Mouse (Mus musculus) mature B cell (primary cell): ENCODE results near the gene Snapc4.

Source experiments
- in situ Hi-C: fragments of 300-500 bp; cut with MboI; formaldehyde crosslinking; loops from 2 replicates; pipeline ENCODE4 v1.14.3; 2019

Gene Snapc4

GRCm38 (mm10) chr2:26380131-26380771 is at the start of gene Snapc4:
Gene Snapc4 (minus strand): TSS chr2:26380653.
- in situ Hi-C loops, result no loop called here

- in situ Hi-C loops, result loop anchor here (25.0 kb wide), 1 partner anchor 482 kb away; the partner anchor contains the start of genes Med22, Rpl7a, Surf1 and Surf2
These were observed 49.4 kb upstream of the Snapc4 start for GRCm38 (mm10) chr2:26429851-26430250.

GRCm38 (mm10) chr2:26424541-26424940 is 44.1 kb upstream of the Snapc4 start:
- in situ Hi-C loops, result no loop called here

GRCm38 (mm10) chr2:26423086-26423485 is 42.6 kb upstream of the Snapc4 start:
- in situ Hi-C loops, result no loop called here

GRCm38 (mm10) chr2:26421969-26422368 is 41.5 kb upstream of the Snapc4 start:
- in situ Hi-C loops, result no loop called here

- in situ Hi-C loops, result no loop called here
These were observed 37.7 kb upstream of the Snapc4 start for GRCm38 (mm10) chr2:26418120-26418519.

GRCm38 (mm10) chr2:26417066-26417465 is 36.6 kb upstream of the Snapc4 start:
- in situ Hi-C loops, result no loop called here

GRCm38 (mm10) chr2:26410931-26411411 is 30.5 kb upstream of the Snapc4 start:
- in situ Hi-C loops, result no loop called here

- in situ Hi-C loops, result no loop called here
These were observed 29.6 kb upstream of the Snapc4 start for GRCm38 (mm10) chr2:26410091-26410490.

- in situ Hi-C loops, result no loop called here
These were observed 28.9 kb upstream of the Snapc4 start for GRCm38 (mm10) chr2:26409362-26409761.

GRCm38 (mm10) chr2:26408515-26409356 is 28.3 kb upstream of the Snapc4 start, which contains the start of gene Inpp5e:
Gene Inpp5e (minus strand): TSS chr2:26409203.
- in situ Hi-C loops, result no loop called here

GRCm38 (mm10) chr2:26403306-26403705 is 22.9 kb upstream of the Snapc4 start:
- in situ Hi-C loops, result no loop called here

- in situ Hi-C loops, result no loop called here
These were observed 21.8 kb upstream of the Snapc4 start for GRCm38 (mm10) chr2:26402265-26402664.

GRCm38 (mm10) chr2:26401023-26401422 is 20.6 kb upstream of the Snapc4 start:
- in situ Hi-C loops, result no loop called here

GRCm38 (mm10) chr2:26400296-26400695 is 19.8 kb upstream of the Snapc4 start:
- in situ Hi-C loops, result no loop called here

GRCm38 (mm10) chr2:26399647-26400046 is 19.2 kb upstream of the Snapc4 start:
- in situ Hi-C loops, result no loop called here

GRCm38 (mm10) chr2:26398978-26399377 is 18.5 kb upstream of the Snapc4 start:
- in situ Hi-C loops, result no loop called here

GRCm38 (mm10) chr2:26391617-26392016 is 11.2 kb upstream of the Snapc4 start:
- in situ Hi-C loops, result no loop called here

- in situ Hi-C loops, result no loop called here
These were observed 10.5 kb upstream of the Snapc4 start for GRCm38 (mm10) chr2:26390954-26391353.

- in situ Hi-C loops, result no loop called here
These were observed 8.8 kb upstream of the Snapc4 start, which contains the start of the genes Entr1 and Pmpca for GRCm38 (mm10) chr2:26389154-26389690. Gene Entr1 (minus strand): TSS chr2:26389316. Gene Pmpca (plus strand): TSS chr2:26389339.

GRCm38 (mm10) chr2:26388682-26389153 is 8.3 kb upstream of the Snapc4 start:
- in situ Hi-C loops, result no loop called here

- in situ Hi-C loops, result no loop called here
These were observed 7.3 kb upstream of the Snapc4 start for GRCm38 (mm10) chr2:26387713-26388112.
